Mouse (Mus musculus): ENCODE data around the gene Tex44. TPM values are rescaled to one million over a fixed set of nuclear protein-coding genes. Genes with fewer than 3 reads are reported as not detected.

Gene Tex44
- polyA plus RNA-seq, 1 experiment: 0.74 TPM

GRCm38 (mm10) chr1:86435302-86435821 lies 9.2 kb downstream of the Tex44 start:
- no peak overlapping the region for H3K4me3 ChIP-seq (ENCODE audit: control insufficient read depth, insufficient read depth, low read length)
- peaks cover 23% of the 10 kb centered on the region for H3K4me1 ChIP-seq (replicated peaks; ENCODE audit: control insufficient read depth, insufficient read depth, low read length)
- no peak for TF ChIP-seq CTCF (IDR thresholded peaks at IDR 0.05; ENCODE audit: borderline replicate concordance, control insufficient read depth, extremely low read depth, insufficient read depth, low read length, poor library complexity)
- no peak for TF ChIP-seq POLR2A (IDR thresholded peaks at IDR 0.05; ENCODE audit: control insufficient read depth, extremely low read depth, insufficient read depth, low read length, poor library complexity)
- no peaks in the 10 kb centered on the region for H3K36me3 ChIP-seq (ENCODE audit: control insufficient read depth, insufficient read depth, low read length)
- no peak for DNase-seq
- H3K27me3 ChIP-seq (ENCODE audit: control insufficient read depth, insufficient read depth, low read length): no peaks in the 10 kb centered on the region
- 87% methylated on average over 13 of the region's 13 CpGs for WGBS
- peak overlapping the region; percentile 32; the same call in 1 of the 2 replicates for H3K27ac ChIP-seq (ENCODE audit: control insufficient read depth, insufficient read depth, low read length)

GRCm38 (mm10) chr1:86437219-86438013 lies 11.3 kb downstream of the Tex44 start:
- Histone ChIP-seq H3K4me3 (ENCODE audit: control insufficient read depth, insufficient read depth, low read length) (no peak overlapping the region), H3K4me1 (replicated peaks; ENCODE audit: control insufficient read depth, insufficient read depth, low read length) (peaks cover 30% of the 10 kb centered on the region), H3K36me3 (ENCODE audit: control insufficient read depth, insufficient read depth, low read length) (no peaks in the 10 kb centered on the region), H3K27me3 (ENCODE audit: control insufficient read depth, insufficient read depth, low read length) (no peaks in the 10 kb centered on the region), H3K27ac (ENCODE audit: control insufficient read depth, insufficient read depth, low read length) (no peak overlapping the region)
- no peak for DNase-seq
- TF ChIP-seq POLR2A (IDR thresholded peaks at IDR 0.05; ENCODE audit: control insufficient read depth, extremely low read depth, insufficient read depth, low read length, poor library complexity): no peak
- no peak for TF ChIP-seq CTCF (IDR thresholded peaks at IDR 0.05; ENCODE audit: borderline replicate concordance, control insufficient read depth, extremely low read depth, insufficient read depth, low read length, poor library complexity)
- WGBS: 61% methylated on average over 9 of the region's 9 CpGs

GRCm38 (mm10) chr1:86438014-86438319 lies 11.8 kb downstream of the Tex44 start:
- no peak for DNase-seq
- H3K36me3 ChIP-seq (ENCODE audit: control insufficient read depth, insufficient read depth, low read length): no peaks in the 10 kb centered on the region
- peaks cover 34% of the 10 kb centered on the region for H3K4me1 ChIP-seq (replicated peaks; ENCODE audit: control insufficient read depth, insufficient read depth, low read length)
- 55% methylated on average over 6 of the region's 6 CpGs for WGBS
- no peaks in the 10 kb centered on the region for H3K27me3 ChIP-seq (ENCODE audit: control insufficient read depth, insufficient read depth, low read length)
- TF ChIP-seq CTCF (IDR thresholded peaks at IDR 0.05; ENCODE audit: borderline replicate concordance, control insufficient read depth, extremely low read depth, insufficient read depth, low read length, poor library complexity): no peak
- TF ChIP-seq POLR2A (IDR thresholded peaks at IDR 0.05; ENCODE audit: control insufficient read depth, extremely low read depth, insufficient read depth, low read length, poor library complexity): no peak
- H3K4me3 ChIP-seq (ENCODE audit: control insufficient read depth, insufficient read depth, low read length): no peak overlapping the region
- no peak overlapping the region for H3K27ac ChIP-seq (ENCODE audit: control insufficient read depth, insufficient read depth, low read length)

GRCm38 (mm10) chr1:86438501-86438900 lies 12.4 kb downstream of the Tex44 start:
- Histone ChIP-seq H3K27me3 (ENCODE audit: control insufficient read depth, insufficient read depth, low read length) (no peaks in the 10 kb centered on the region), H3K4me1 (replicated peaks; ENCODE audit: control insufficient read depth, insufficient read depth, low read length) (peaks cover 34% of the 10 kb centered on the region), H3K27ac (ENCODE audit: control insufficient read depth, insufficient read depth, low read length) (no peak overlapping the region), H3K4me3 (ENCODE audit: control insufficient read depth, insufficient read depth, low read length) (no peak overlapping the region), H3K36me3 (ENCODE audit: control insufficient read depth, insufficient read depth, low read length) (no peaks in the 10 kb centered on the region)
- TF ChIP-seq POLR2A (IDR thresholded peaks at IDR 0.05; ENCODE audit: control insufficient read depth, extremely low read depth, insufficient read depth, low read length, poor library complexity) (no peak), CTCF (IDR thresholded peaks at IDR 0.05; ENCODE audit: borderline replicate concordance, control insufficient read depth, extremely low read depth, insufficient read depth, low read length, poor library complexity) (no peak)
- 79% methylated on average over 2 of the region's 2 CpGs for WGBS
- DNase-seq: no peak

DNA sequence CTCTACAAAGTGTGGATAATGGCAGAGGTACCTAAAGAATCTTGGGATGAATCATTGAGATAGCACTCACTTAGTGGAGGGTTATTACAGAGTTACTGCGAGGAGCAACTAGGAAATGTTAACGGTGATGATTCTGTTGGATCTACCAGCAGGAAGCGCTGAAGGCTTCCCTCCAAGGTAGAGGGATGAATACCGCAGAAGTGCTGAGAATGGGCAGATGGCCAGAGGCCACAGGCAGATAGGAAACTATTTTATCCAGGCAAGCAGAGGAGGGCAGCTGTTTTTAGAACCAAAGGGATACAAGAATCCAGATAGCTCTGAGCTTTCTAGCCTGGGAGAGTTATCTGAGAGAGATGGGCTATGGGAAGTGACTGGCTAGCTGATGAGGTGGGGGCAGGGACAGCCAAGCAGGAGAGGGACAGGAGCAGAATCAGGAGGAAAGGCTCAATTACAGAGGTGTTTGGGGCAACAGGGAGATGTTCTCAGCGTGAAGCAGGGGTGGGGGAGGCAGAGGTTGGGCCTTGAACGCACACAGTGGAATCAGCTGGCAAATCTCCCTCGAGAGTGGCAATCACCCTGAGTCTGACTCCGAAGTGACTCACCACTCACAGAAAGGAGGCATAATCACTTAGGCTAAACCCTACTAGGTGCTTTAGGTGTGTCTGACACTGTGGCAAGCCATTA lies 13.5 kb downstream of the Tex44 start:
- no peak for DNase-seq
- Histone ChIP-seq H3K27me3 (ENCODE audit: control insufficient read depth, insufficient read depth, low read length) (no peaks in the 10 kb centered on the region), H3K27ac (ENCODE audit: control insufficient read depth, insufficient read depth, low read length) (no peak overlapping the region), H3K36me3 (ENCODE audit: control insufficient read depth, insufficient read depth, low read length) (no peaks in the 10 kb centered on the region), H3K4me1 (replicated peaks; ENCODE audit: control insufficient read depth, insufficient read depth, low read length) (peaks cover 35% of the 10 kb centered on the region), H3K4me3 (ENCODE audit: control insufficient read depth, insufficient read depth, low read length) (no peak overlapping the region)
- WGBS: 73% methylated on average over 8 of the region's 8 CpGs
- no peak for TF ChIP-seq POLR2A (IDR thresholded peaks at IDR 0.05; ENCODE audit: control insufficient read depth, extremely low read depth, insufficient read depth, low read length, poor library complexity)
- TF ChIP-seq CTCF (IDR thresholded peaks at IDR 0.05; ENCODE audit: borderline replicate concordance, control insufficient read depth, extremely low read depth, insufficient read depth, low read length, poor library complexity): no peak

DNA sequence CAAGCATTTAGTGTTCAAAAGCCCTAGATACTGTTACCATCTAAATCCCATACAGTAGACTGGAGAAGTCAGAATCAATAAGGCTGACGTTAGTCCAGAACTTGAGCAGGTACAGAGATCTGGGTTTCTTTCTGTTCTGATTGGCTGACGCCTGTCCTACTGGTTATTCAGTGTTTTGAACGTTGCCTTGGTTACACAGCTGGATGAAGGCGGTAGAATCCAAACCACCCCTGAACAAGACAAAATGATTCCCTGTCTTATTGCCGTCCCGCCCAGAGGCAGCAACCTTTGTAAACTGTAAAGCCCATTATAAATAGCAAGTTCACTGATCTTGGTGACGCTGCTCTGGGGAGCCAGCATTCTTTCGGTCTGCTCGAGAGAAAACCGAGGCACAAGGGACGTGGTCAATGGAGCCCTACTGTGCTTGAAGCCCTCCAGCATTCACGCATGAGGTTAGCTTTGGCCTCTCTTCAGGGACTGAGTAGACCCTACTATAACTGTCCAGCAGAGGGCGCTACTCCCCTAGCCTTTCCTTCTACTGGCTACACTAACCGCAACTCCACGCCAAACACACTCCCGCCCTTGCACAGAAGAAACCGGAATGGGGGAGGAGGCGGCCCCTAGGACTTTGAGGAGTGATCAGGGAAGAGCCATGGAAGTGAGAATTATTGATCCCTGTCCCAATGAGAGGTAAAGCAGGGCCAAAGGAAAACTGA lies 14.2 kb downstream of the Tex44 start:
- DNase-seq: peak; percentile 90
- Histone ChIP-seq H3K36me3 (ENCODE audit: control insufficient read depth, insufficient read depth, low read length) (no peaks in the 10 kb centered on the region), H3K27me3 (ENCODE audit: control insufficient read depth, insufficient read depth, low read length) (no peaks in the 10 kb centered on the region), H3K4me3 (ENCODE audit: control insufficient read depth, insufficient read depth, low read length) (peak overlapping the region; percentile 75; the same call in 1 of the 2 replicates), H3K27ac (ENCODE audit: control insufficient read depth, insufficient read depth, low read length) (no peak overlapping the region), H3K4me1 (replicated peaks; ENCODE audit: control insufficient read depth, insufficient read depth, low read length) (peaks cover 28% of the 10 kb centered on the region)
- WGBS: 19% methylated on average over 18 of the region's 18 CpGs
- TF ChIP-seq CTCF (IDR thresholded peaks at IDR 0.05; ENCODE audit: borderline replicate concordance, control insufficient read depth, extremely low read depth, insufficient read depth, low read length, poor library complexity) (peak; percentile 78; the same call in 1 of the 2 replicates), POLR2A (IDR thresholded peaks at IDR 0.05; ENCODE audit: control insufficient read depth, extremely low read depth, insufficient read depth, low read length, poor library complexity) (no peak)

All from thymus, adult 2 months (tissue).